Mouse (Mus musculus): ENCODE measurements around the gene Mrln. TPM values are rescaled to one million over a fixed set of nuclear protein-coding genes. Genes with fewer than 3 reads are reported as not detected.
"Not testable (repeated sequence)": the region's sequence is repeated elsewhere in the genome, so short reads cannot be mapped to it uniquely, and the experiment has no call there.

The Mrln gene
- total RNA-seq, 2 experiments from 2014 or later = 151 to 157 TPM

- no peak for DNase-seq (ENCODE audit: low spot score in 2 of 2)
Observed at GRCm38 (mm10) chr10:70194283-70194682, 10.2 kb upstream of the Mrln start.

GRCm38 (mm10) chr10:70195279-70195678 is 9.2 kb upstream of the Mrln start:
- no peak for DNase-seq (ENCODE audit: low spot score in 2 of 2)

GRCm38 (mm10) chr10:70195786-70196185 is 8.7 kb upstream of the Mrln start:
- DNase-seq (ENCODE audit: low spot score in 2 of 2) = no peak

- no peak for DNase-seq (ENCODE audit: low spot score in 2 of 2)
Observed at GRCm38 (mm10) chr10:70196666-70197065, 7.8 kb upstream of the Mrln start.

- no peak for DNase-seq (ENCODE audit: low spot score in 2 of 2)
Observed at GRCm38 (mm10) chr10:70197601-70198000, 6.9 kb upstream of the Mrln start.

- DNase-seq (ENCODE audit: low spot score in 2 of 2) = no peak
Observed at GRCm38 (mm10) chr10:70198012-70198411, 6.5 kb upstream of the Mrln start.

- no peak for DNase-seq (ENCODE audit: low spot score in 2 of 2)
Observed at GRCm38 (mm10) chr10:70198951-70199463, 5.5 kb upstream of the Mrln start.

- DNase-seq (ENCODE audit: low spot score in 2 of 2) = no peak
Observed at GRCm38 (mm10) chr10:70199466-70200210, 4.8 kb upstream of the Mrln start.

- no peak for DNase-seq (ENCODE audit: low spot score in 2 of 2)
Observed at GRCm38 (mm10) chr10:70200889-70201500, 3.5 kb upstream of the Mrln start.

- no peak for DNase-seq (ENCODE audit: low spot score in 2 of 2)
Observed at GRCm38 (mm10) chr10:70211281-70211680, 6.8 kb downstream of the Mrln start.

GRCm38 (mm10) chr10:70220971-70221370 is 16.5 kb downstream of the Mrln start:
- DNase-seq (ENCODE audit: low spot score in 2 of 2) = no peak

GRCm38 (mm10) chr10:70222231-70222630 is 17.8 kb downstream of the Mrln start:
- not testable (repeated sequence) for DNase-seq (ENCODE audit: low spot score in 2 of 2)

GRCm38 (mm10) chr10:70224571-70224970 is 20.1 kb downstream of the Mrln start:
- DNase-seq (ENCODE audit: low spot score in 2 of 2) = no peak

GRCm38 (mm10) chr10:70225760-70226159 is 21.3 kb downstream of the Mrln start:
- DNase-seq (ENCODE audit: low spot score in 2 of 2) = no peak

GRCm38 (mm10) chr10:70226608-70227007 is 22.1 kb downstream of the Mrln start:
- no peak for DNase-seq (ENCODE audit: low spot score in 2 of 2)

GRCm38 (mm10) chr10:70230352-70230751 is 25.9 kb downstream of the Mrln start:
- peak in 1 of 2 experiments; percentile 15 for DNase-seq (ENCODE audit: low spot score in 2 of 2)

GRCm38 (mm10) chr10:70237936-70238335 is 33.5 kb downstream of the Mrln start:
- no peak for DNase-seq (ENCODE audit: low spot score in 2 of 2)

- no peak for DNase-seq (ENCODE audit: low spot score in 2 of 2)
Observed at GRCm38 (mm10) chr10:70242751-70243444, 38.4 kb downstream of the Mrln start.

- peak; percentile 31 to 63 for DNase-seq (ENCODE audit: low spot score in 2 of 2)
Observed at GRCm38 (mm10) chr10:70244921-70245558, 40.6 kb downstream of the Mrln start, which contains the start of gene Slc16a9. Gene Slc16a9, plus strand, starts transcription at chr10:70245100.

- peak in 1 of 2 experiments; percentile 17 for DNase-seq (ENCODE audit: low spot score in 2 of 2)
Observed at GRCm38 (mm10) chr10:70245559-70245945, 41.1 kb downstream of the Mrln start.

GRCm38 (mm10) chr10:70246076-70246475 is 41.6 kb downstream of the Mrln start:
- no peak for DNase-seq (ENCODE audit: low spot score in 2 of 2)
